Mouse (Mus musculus) midbrain, embryonic 16.5 days (tissue): ENCODE measurements at regions not wholly inside any gene's neighbourhood (a gene's known extent, or its start where the extent isn't known, plus 50 kb on each side); places are given as distances from the start of the nearest gene placed in this dataset.

Source experiments
- ATAC-seq: fragments of 200-750 bp; cut with Nextera tagmentation; 2 replicates; pipeline ENCODE4 v1.8.0; 2017; ENCODE audit warnings: moderate TSS enrichment
- H3K27ac ChIP-seq: fragments of 300-500 bp; sonication (generic); 2 replicates; pipeline ENCODE4 v1.5.1; 2014; ENCODE audit warnings: mild to moderate bottlenecking, low read length, mixed read lengths
- H3K27me3 ChIP-seq: fragments of 300-500 bp; sonication (generic); 2 replicates; pipeline ENCODE4 v1.6.1; 2014; ENCODE audit warnings: low read depth, low read length, mixed read lengths; ENCODE audit not compliant: control insufficient read depth, insufficient read depth
- H3K36me3 ChIP-seq: fragments of 300-500 bp; sonication (generic); 2 replicates; pipeline ENCODE4 v1.6.1; 2014; ENCODE audit warnings: mild to moderate bottlenecking, low read length, moderate library complexity, mixed read lengths; ENCODE audit not compliant: control insufficient read depth, insufficient read depth
- H3K4me1 ChIP-seq: fragments of 300-500 bp; sonication (generic); 2 replicates; pipeline ENCODE4 v1.6.1; 2014; ENCODE audit warnings: mild to moderate bottlenecking, low read length, mixed read lengths; ENCODE audit not compliant: control insufficient read depth, insufficient read depth
- H3K4me2 ChIP-seq: fragments of 300-500 bp; sonication (generic); 2 replicates; pipeline ENCODE4 v1.6.1; 2014; ENCODE audit warnings: mild to moderate bottlenecking, low read length, mixed read lengths
- H3K4me3 ChIP-seq: fragments of 300-500 bp; sonication (generic); 2 replicates; pipeline ENCODE4 v1.5.1; 2014; ENCODE audit warnings: low read depth, mild to moderate bottlenecking, low read length, moderate library complexity, mixed read lengths
- H3K9ac ChIP-seq: fragments of 300-500 bp; sonication (generic); 2 replicates; pipeline ENCODE4 v1.6.1; 2014; ENCODE audit warnings: low read depth, low read length, mixed read lengths
- H3K9me3 ChIP-seq: fragments of 300-500 bp; sonication (generic); replicated peaks from 2 replicates; pipeline ENCODE4 v1.6.1; 2014; ENCODE audit warnings: mild to moderate bottlenecking, low read length, mixed read lengths; ENCODE audit not compliant: control insufficient read depth, poor library complexity, severe bottlenecking
- WGBS: fragments of 180-500 bp; shearing (Covaris S2); extraction: QIAGEN DNeasy Blood & Tissue Kit; methylation state at CpG from one replicate; pipeline ENCODE4 v1.1.7; 2014; 5-methylcytosine and 5-hydroxymethylcytosine counted together

GRCm38 (mm10) chr13:31328756-31329155 is 227.2 kb upstream of the Foxq1 start:
- no peak overlapping the region for H3K9ac ChIP-seq
- WGBS = 95% methylated on average over 8 of the region's 8 CpGs
- H3K27ac ChIP-seq = no peak overlapping the region
- H3K27me3 ChIP-seq = no peaks in the 10 kb centered on the region
- H3K36me3 ChIP-seq = no peaks in the 10 kb centered on the region
- H3K4me2 ChIP-seq = no peak overlapping the region
- no peak overlapping the region for H3K4me3 ChIP-seq
- H3K4me1 ChIP-seq = no peaks in the 10 kb centered on the region
- no peak for ATAC-seq
- no peaks in the 10 kb centered on the region for H3K9me3 ChIP-seq

- no peak overlapping the region for H3K9ac ChIP-seq
- ATAC-seq = no peak
Observed at GRCm38 (mm10) chr13:31330731-31331130, 225.2 kb upstream of the Foxq1 start.

GRCm38 (mm10) chr13:31334981-31335380 is 221.0 kb upstream of the Foxq1 start:
- Histone ChIP-seq H3K36me3 (no peaks in the 10 kb centered on the region), H3K4me3 (no peak overlapping the region), H3K4me2 (no peak overlapping the region), H3K4me1 (no peaks in the 10 kb centered on the region), H3K9me3 (no peaks in the 10 kb centered on the region), H3K9ac (no peak overlapping the region), H3K27ac (no peak overlapping the region), H3K27me3 (no peaks in the 10 kb centered on the region)
- no peak for ATAC-seq
- WGBS = 95% methylated on average over 3 of the region's 3 CpGs

More at GRCm38 (mm10) chr13:31330731-31331130, 225.2 kb upstream of the Foxq1 start:
- Histone ChIP-seq H3K4me2 (no peak overlapping the region), H3K9me3 (no peaks in the 10 kb centered on the region), H3K27ac (no peak overlapping the region), H3K4me1 (no peaks in the 10 kb centered on the region), H3K4me3 (no peak overlapping the region), H3K36me3 (no peaks in the 10 kb centered on the region), H3K27me3 (no peaks in the 10 kb centered on the region)
- WGBS = 84% methylated on average over 5 of the region's 5 CpGs

GRCm38 (mm10) chr13:31337631-31338030 is 218.3 kb upstream of the Foxq1 start:
- H3K4me1 ChIP-seq = no peaks in the 10 kb centered on the region
- no peaks in the 10 kb centered on the region for H3K9me3 ChIP-seq
- no peak for ATAC-seq
- no peak overlapping the region for H3K4me2 ChIP-seq
- H3K36me3 ChIP-seq = no peaks in the 10 kb centered on the region
- WGBS = 71% methylated on average over 6 of the region's 6 CpGs
- H3K9ac ChIP-seq = no peak overlapping the region
- H3K27ac ChIP-seq = no peak overlapping the region
- H3K27me3 ChIP-seq = no peaks in the 10 kb centered on the region
- no peak overlapping the region for H3K4me3 ChIP-seq

- no peak overlapping the region for H3K9ac ChIP-seq
- H3K4me3 ChIP-seq = no peak overlapping the region
- no peak overlapping the region for H3K27ac ChIP-seq
- ATAC-seq = no peak
- no peak overlapping the region for H3K4me2 ChIP-seq
- H3K9me3 ChIP-seq = no peaks in the 10 kb centered on the region
- H3K4me1 ChIP-seq = no peaks in the 10 kb centered on the region
- no peaks in the 10 kb centered on the region for H3K36me3 ChIP-seq
- H3K27me3 ChIP-seq = no peaks in the 10 kb centered on the region
- 90% methylated on average over 7 of the region's 7 CpGs for WGBS
Observed at GRCm38 (mm10) chr13:31339386-31339785, 216.5 kb upstream of the Foxq1 start.

- 86% methylated on average over 2 of the region's 2 CpGs for WGBS
Observed at GRCm38 (mm10) chr13:31339901-31340300, 216.0 kb upstream of the Foxq1 start.

DNA sequence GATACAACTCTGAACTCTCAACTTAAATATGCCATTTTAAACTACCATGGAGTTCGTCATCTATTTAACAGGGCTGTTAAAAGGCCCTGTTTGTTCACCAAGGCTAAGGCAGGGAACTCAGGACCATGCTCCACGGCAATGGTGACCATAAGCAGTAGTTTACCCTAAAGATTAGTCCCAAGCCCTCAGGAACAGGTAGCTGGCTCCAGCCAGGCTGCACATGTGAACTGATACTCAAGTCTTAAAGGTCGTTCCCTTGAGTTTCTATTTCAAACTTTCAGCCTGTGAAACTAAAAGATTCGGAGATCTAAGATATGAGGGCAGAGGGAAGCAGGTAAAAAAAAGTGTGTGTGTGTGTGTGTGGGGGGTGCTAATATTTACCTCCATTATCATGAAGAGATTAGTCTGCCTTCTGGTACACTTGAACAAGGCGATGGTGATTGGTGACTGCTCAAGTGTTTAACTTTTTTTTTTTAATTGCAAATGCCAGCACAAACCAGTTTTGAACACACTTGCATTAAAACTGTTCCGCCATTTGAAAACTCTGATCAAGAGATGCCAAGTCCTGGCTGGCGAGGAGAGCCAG is 215.5 kb upstream of the Foxq1 start:
- Histone ChIP-seq H3K27me3 (no peaks in the 10 kb centered on the region), H3K36me3 (no peaks in the 10 kb centered on the region), H3K27ac (no peak overlapping the region), H3K4me1 (no peaks in the 10 kb centered on the region), H3K4me3 (no peak overlapping the region), H3K9ac (no peak overlapping the region), H3K4me2 (no peak overlapping the region), H3K9me3 (no peaks in the 10 kb centered on the region)
- ATAC-seq = no peak
- WGBS = 87% methylated on average over 7 of the region's 7 CpGs

More at GRCm38 (mm10) chr13:31339901-31340300, 216.0 kb upstream of the Foxq1 start:
- Histone ChIP-seq H3K36me3 (no peaks in the 10 kb centered on the region), H3K4me3 (no peak overlapping the region), H3K27ac (no peak overlapping the region), H3K9ac (no peak overlapping the region), H3K4me2 (no peak overlapping the region), H3K27me3 (no peaks in the 10 kb centered on the region), H3K9me3 (no peaks in the 10 kb centered on the region), H3K4me1 (no peaks in the 10 kb centered on the region)
- ATAC-seq = no peak

- no peak overlapping the region for H3K9ac ChIP-seq
- no peak for ATAC-seq
Observed at GRCm38 (mm10) chr13:31341282-31342100, 214.4 kb upstream of the Foxq1 start.

GRCm38 (mm10) chr13:31346205-31346604 is 209.7 kb upstream of the Foxq1 start:
- Histone ChIP-seq H3K4me1 (no peaks in the 10 kb centered on the region), H3K9ac (no peak overlapping the region), H3K27ac (no peak overlapping the region), H3K9me3 (no peaks in the 10 kb centered on the region), H3K4me2 (no peak overlapping the region), H3K36me3 (no peaks in the 10 kb centered on the region), H3K27me3 (no peaks in the 10 kb centered on the region), H3K4me3 (no peak overlapping the region)
- WGBS = 67% methylated on average over 1 of the region's 1 CpGs
- no peak for ATAC-seq

More at GRCm38 (mm10) chr13:31341282-31342100, 214.4 kb upstream of the Foxq1 start:
- H3K4me2 ChIP-seq = no peak overlapping the region
- H3K9me3 ChIP-seq = no peaks in the 10 kb centered on the region
- 89% methylated on average over 15 of the region's 15 CpGs for WGBS
- H3K27me3 ChIP-seq = no peaks in the 10 kb centered on the region
- H3K36me3 ChIP-seq = no peaks in the 10 kb centered on the region
- H3K27ac ChIP-seq = no peak overlapping the region
- no peak overlapping the region for H3K4me3 ChIP-seq
- no peaks in the 10 kb centered on the region for H3K4me1 ChIP-seq
